Mouse (Mus musculus) kidney, postnatal 25 days (tissue): ENCODE measurements around the gene Myh7.
"Not testable (repeated sequence)": the region's sequence is repeated elsewhere in the genome, so short reads cannot be mapped to it uniquely, and the experiment has no call there.

Experiments used
- DNase-seq, 2 experiments: peaks; one replicate each; pipeline ENCODE4 v3.0.0; 2021; ENCODE audit warnings: mixed read lengths in 2 of 2

The Myh7 gene

DNA sequence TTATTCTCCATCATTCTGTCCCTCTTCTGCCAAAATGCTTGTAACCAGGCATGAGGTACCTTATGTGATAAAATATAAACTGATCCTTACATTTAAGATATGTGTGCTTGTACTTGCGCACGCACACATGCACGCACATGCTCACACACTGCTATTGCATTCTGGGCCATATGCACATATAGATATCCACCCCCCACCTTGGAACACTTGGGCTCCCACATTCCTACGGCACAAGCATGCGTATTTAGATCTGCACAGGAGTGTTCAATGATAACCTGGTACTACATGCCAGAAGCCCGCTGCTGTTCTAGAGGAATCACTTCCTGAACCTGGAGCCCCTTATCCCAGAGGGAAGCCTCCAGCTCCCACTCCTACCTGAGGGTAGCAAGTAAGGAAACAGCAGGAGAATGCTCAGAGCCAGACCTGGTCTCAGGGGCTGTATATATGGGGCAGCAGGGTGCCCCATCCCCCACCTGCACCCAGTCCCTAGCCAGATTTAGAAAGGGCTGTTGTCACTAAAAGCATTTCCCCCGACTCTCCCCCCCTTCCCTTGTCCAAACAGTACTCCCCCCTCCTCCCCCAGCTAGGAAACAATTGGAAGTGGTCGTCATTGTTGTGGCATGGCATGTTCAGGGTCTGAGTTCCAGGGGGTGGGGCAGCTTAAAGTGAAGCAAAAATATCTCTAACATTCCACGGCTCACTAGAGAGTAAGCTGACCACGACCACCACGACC, at the start of gene Myh7:
Gene Myh7 (minus strand): TSS at position 491 of the 733 bp plus-strand sequence.
- no peak for DNase-seq

DNA sequence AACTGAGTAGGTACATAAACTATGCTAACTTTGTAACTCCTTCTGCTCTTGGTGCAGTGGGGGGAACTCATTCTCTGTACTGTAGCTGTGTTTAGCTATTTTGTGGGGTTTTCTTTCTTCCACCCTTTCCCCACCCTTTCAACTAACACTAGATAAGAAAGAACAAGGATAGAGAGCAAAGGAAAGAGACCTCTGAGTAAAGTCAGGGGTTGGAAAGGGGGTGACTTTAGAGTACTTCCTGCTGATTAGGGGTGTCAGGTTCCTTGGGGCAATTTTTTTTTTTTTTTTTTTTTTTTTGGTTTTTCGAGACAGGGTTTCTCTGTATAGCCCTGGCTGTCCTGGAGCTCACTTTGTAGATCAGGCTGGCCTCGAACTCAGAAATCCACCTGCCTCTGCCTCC, 49.3 kb upstream of the Myh7 start:
- not testable (repeated sequence) for DNase-seq

DNA sequence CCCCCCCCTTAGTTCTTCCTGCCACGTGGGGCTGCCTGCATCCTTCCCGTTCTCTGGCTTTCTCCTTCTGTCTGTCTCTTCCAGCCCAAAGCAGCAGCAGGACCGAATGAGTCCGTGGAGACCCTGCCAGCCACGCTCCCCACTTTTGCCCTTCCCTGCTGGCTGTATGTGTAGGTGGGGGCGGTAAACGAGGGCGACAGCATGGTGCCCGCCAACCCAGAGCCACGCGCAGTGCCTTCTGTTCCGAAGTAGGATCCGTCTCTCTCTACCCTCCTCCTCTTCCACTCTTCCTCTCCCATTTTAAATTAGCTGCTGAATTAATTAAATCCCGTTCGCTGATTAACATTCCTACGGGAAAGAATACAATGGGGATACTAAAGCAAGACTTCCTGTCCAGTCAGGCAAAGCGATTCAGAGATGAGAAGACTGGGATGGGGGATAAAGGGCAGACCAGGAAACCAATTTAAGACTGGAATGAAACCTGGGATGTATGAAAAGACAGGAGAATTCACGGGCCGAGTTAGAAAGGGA, 38.3 kb upstream of the Myh7 start:
- no peak for DNase-seq

DNA sequence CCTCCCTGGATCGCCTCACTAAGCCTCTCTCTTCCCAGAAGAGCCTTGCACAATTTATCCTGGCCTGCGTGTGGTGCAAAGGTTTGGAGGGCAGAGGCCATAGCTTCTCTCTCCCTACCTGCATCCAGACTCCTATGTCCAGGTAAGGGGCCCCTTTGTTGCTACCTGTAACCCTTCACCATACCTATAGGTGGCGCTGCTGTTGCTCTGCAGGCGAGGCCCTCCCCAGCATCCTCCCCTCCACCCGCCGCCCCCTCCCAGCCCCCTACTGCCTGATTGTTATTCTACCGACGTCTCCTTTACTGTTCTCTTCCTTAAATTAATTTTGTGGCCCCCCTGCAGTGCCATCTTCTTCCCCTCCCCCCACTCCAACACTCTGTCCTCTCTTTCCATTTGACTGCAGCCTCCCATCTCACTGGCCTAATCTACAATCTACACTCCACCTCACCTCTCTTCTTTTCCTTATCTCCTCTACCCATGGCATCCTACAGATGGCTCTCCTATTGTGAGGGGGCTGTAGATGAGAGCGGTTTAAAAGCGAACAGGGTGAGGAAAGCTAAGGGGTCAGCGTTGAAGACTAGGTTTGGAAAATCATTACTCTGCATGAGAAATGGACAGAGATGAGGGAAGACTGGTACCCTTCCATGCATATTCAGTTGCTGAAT, 34.7 kb upstream of the Myh7 start:
- DNase-seq, result peak; percentile 18 to 35

DNA sequence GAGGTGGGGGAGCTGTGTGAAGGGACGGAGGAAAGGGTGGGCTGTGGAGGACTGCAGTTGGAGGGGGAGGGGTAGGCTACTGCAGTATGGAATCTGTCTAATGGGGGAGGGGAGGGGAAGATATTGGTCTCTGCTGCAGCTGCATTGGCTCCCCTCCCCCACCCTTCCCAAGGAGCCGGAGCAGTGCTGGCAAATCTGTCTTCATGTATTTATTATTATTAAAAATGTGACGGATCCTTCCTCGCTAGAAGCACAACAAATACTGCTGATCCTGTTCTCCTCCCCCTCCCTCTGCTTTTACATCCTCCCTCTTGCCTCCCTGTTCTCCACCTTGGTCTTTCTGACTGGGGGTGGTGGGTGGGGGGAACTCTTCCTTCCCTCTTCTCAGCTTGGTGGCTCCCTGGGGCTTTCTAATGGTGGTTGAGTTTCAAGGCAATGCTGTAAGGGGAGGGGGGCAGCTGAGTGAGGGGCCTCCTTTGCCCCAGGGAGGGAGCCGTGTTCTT, 34.0 kb upstream of the Myh7 start:
- DNase-seq, result no peak

DNA sequence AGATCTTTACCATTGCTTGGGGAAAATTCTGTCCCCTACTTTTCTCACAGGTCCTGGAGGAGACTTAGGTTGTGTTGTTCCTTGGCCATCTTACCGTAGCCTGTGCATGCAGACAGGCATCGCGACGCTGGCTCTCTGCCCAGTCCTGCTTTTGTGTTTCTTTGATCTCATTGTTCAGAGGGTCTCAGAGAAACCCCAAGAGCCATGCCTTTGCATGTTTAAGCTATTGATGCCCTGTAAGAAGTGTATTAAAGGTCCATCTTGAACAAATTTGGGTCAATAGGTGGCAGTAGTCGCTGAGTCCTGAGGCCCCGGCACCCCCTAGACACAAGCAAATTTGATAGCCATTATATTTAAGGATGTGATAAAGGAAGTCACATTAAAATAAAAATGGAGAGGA, 33.2 kb upstream of the Myh7 start:
- no peak for DNase-seq

DNA sequence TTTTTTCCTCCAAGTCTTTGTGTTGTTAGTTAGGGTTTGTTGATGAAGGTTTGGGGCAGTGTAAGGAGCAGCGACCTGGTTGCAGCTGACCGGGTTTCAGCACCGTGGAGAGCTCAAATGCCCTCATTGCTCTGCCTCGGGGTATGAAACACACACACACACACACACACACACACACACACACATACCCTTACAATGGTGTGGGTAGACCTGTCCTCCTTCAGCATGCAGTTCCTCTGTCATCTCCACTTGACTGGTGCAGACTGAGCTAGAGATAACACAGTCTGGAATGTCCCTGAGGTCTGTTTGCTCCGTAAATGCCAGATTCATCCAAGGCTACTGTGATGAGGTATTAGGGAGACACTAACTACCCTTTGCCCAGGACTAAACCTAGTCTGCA, 32.8 kb upstream of the Myh7 start:
- peak; percentile 60 to 76 for DNase-seq

DNA sequence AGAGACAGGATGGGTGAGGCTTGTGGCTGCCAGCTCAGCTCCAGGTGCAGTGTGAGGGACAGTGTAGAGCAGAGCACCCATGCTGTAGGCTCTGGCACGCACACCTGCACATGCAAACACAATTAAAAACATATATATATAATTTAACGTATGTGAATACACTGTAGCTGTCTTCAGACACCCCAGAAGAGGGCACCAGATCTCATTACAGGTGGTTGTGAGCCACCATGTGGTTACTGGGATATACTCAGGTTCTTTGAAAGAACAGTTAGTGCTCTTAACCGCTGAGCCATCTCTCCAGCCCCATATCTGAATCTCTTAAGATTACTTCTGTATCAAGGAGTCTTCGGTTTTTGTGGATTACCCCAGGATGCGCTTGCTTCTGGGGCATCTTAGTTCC, 31.1 kb upstream of the Myh7 start:
- no peak for DNase-seq

DNA sequence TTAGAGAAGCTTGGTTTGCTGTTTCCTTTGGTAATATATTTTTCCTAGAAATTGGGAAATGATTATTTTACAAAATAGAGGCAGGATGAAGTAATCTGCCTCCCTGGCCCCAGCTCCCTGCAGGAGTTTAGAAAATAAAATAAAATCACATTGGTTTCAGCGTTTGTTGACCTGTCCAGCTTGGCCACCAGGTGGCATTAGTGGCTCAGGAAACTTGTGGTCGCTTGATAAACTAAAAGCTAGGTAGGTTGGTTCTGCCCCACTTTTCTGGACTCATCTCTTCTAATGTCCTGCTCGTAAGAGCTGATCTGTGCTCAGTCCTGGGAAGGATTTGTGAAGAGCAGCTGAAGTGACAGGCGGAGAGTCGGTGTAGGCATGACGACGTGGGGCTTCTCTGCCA, 29.8 kb upstream of the Myh7 start:
- peak; percentile 65 to 73 for DNase-seq

DNA sequence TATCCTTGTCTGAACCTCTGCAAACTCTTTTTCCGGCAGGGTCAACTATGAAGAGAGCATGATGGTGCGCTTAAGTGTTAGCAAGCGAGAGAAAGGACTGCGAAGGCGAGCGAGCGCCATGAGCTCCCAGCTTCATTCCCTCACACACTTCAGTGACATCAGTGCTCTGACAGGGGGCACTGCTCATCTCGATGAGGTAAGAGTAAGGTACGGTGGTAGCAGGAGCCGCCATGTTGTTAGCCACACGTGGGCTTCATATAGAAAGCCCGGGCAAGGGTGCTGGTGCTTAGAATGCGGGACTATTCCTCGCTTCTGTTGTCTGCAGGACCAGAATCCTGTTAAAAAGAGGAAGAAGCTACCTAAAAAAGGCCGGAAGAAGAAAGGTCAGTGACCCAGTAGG, 28.6 kb upstream of the Myh7 start:
- no peak for DNase-seq

DNA sequence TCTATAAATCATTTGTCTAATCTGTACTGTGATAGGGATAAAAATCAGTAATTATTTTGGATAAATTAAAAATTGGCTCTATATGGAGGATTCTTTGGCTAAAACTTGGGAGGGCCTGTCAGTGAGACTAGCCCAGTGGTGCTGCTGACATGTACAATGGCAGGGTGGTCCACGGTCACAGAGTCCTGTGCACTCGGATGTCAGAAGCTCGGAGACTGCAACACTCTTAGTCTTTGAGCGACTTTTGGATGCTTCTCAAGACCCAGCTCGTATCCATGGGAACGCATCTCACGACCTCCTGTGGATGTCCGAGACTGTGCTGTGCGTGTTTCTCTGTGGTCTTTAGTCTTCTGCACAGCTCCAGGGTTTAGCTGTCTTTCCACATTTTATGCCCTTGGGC, 26.0 kb upstream of the Myh7 start:
- no peak for DNase-seq

DNA sequence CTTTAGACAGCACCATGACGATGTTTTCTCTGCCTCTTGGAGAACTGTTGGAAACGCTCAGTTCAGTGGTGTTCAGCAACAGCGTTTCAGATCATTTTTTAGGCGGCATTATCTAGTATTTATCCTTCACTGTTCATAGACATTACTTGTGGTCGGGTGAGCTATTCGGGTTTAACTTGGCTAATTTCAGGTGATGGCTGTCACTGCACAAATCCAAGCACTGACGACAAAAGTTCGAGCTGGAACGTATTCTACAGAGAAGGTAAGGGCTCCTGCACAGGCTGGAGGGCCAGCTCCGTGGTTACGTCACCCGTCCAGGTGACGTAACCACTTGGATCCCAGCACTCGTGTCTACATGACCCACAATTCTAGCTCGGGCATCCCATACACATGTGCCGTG, 22.4 kb upstream of the Myh7 start:
- no peak for DNase-seq

DNA sequence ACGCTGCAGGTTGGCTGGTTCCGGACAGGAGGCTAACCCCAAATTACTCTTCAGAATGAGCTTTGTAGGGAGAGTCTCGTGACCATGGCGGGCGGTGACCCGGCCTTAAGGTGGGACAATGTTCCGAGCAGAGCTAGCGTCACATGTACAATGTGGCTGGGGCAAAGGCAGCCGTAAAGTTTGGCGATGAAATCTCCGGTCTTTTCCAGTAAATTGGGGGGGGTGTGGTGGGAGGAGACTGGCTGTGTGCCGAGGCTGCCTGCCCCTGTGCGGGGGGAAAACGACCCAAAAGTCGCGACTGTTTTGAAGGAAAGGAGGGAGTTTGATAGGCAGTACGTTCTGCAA, 21.3 kb upstream of the Myh7 start:
- peak in 1 of 2 experiments; percentile 18 for DNase-seq

DNA sequence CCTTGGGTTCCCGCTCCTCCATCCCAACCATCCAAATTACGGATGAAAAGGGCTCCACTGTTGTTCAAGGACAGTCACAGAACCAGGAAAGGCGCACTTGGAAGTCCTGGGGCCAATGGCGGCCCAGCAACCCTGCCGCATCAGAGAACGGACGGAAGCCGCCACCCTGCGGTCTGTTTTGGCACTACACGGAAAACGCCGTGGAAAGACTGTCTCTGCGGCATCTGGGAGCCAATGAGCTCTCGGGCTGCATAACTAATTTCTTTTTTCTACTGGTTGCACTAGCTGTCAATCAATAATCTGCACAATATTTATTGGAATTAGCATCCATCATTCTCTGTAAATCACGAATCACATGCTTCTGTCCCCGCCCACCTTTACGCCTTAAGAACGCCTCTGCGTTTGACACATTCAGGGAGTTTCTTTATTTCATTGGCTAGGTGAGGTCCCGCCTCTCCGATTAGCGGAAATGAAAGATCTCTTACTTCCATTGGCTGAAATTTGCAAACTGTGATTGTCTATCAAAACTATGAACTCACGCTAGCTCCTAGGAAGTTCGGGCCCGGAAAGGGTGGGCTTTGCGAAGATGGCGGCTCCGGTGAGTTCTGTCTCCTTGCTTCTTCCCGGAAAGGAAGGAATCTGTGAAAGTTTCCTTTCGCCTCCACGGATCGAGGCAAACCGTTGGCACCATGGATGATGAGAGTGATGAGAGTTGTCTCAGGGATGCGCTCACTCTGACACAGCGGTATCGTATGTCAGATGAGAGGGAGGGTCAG, 20.8 kb upstream of the Myh7 start, which contains the start of gene Ngdn:
Gene Ngdn (plus strand): TSS at position 464 of the 776 bp plus-strand sequence.
- peak; percentile 98 for DNase-seq

DNA sequence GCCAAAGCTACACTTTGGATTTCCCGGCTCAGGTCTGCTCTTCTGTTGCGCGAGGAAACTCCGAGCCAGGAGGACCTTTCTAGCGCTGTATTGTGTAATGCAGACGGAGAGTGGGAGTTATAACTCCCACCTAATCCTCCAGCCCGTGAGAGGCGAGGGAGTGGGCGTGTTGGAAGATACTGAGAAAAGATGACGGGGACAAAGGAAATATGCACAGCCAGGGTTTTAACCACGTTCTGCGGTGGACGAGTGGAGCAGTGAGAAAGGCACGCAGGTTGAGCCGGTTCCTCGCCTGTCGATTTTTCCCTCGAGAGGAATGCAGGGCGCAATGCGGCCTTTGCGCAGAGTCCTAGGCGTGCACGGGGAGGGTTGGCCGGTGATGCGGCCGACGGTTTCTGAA, 20.2 kb upstream of the Myh7 start:
- no peak for DNase-seq

DNA sequence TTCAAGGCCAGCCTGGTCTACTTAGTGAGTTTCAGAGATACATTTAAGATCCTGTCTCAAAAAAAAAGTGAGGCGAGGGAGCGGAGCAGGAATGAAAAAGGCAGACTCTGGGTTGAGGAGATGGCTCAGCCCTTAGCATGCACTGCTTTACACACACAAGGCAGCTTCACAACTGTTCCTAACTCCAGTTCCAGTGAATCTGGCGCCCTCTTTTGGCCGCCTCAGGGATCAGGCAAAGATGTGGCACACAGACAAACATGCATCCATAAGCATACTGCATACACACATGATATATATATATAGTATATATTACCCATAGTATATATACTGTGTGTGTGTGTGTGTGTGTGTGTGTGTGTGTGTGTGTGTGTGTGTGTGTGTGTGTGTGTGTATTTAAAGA, 16.7 kb upstream of the Myh7 start:
- DNase-seq, result peak in 1 of 2 experiments; percentile 34

DNA sequence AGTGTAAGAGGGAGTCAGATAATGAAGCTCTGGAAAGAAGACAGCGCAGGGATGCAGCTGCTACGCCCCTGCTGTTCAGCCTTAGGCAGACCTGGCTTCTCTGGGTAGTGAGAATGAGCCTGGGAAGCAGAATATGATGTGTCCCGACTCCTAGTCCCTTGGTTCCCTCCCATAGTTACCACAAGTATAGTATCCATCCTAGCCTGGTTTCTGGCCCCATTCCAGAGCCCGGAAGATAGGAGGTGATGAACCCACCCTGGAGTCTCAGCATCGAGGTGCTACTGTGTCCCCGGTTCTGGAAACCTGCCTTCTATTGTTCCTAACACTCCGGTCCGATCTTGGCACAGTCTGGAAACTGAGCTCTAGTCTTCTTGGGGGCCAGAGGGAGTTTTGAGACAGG, 14.0 kb upstream of the Myh7 start:
- no peak for DNase-seq

DNA sequence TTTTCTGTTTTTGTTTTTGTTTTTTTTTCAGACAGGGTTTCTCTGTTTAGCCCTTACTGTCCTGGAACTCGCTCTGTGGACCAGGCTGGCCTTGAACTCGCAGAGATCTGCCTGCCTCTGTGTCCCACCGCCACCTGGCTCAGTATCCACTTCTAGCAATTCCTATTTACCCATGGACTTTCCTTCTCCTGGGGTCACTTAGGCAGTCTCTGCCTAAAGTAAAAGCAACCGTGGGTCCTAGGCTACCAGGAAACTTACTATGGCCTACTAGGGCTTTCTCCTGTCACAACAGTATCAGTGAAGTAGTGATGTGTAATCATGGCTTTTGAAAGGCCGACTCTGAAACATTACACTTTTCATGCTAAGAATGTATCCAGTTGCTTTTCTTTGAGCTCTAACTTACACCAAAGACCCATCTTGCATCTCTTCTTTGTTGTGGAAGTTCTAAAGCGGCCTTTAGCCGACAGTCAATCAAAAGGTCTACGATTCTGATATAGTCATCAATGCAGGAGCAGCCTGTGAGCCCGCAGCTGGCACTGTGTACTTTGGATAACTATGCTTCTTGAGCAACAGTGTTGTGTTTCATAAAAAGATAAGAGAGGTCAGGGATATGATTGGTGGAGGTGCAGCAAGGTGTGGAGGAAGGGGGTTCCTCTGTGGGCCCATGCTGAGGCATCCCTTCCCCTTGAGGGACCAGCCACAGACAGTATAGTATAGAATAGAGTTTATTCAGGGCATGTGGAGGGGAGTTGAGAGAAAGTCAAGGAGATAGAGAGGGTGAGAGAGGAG, 12.9 kb upstream of the Myh7 start:
- no peak for DNase-seq

DNA sequence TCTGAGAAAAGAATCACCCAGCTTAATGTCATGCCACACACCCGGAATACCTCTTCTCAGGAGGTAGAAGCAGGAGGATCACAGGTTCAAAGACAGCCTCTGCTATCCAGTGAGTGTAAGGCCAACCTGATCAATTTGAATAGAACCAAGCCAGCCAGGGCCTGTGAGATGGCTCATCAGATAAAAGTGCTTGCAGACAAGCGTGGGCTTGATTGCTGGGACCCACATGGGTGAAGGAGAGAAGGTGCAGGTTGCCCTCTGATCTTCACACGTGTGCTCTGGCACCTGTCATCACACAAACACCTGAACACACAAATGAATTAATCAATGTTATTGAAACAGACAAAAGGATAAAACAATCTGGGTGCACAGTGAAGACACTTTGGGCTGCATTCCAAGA, 12.1 kb upstream of the Myh7 start:
- DNase-seq, result no peak

DNA sequence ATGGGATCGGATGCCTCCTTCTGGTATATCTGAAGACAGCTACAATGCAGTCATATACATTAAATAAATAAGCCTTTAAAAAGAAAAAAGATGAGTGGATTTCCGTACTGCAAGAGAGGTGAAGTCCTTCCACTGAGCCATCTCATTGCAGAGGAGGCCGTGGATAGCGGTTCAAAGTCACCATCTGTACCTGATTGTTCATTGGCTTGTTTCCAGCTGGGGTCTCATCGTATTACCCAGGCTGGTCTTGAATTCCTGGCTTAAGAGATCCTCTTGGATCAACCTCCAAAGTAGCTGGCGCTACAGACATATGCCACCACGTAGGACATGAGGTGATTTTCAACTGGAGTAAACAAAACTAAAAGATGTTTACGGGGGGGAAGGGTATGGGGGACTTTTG, 11.5 kb upstream of the Myh7 start:
- no peak for DNase-seq

DNA sequence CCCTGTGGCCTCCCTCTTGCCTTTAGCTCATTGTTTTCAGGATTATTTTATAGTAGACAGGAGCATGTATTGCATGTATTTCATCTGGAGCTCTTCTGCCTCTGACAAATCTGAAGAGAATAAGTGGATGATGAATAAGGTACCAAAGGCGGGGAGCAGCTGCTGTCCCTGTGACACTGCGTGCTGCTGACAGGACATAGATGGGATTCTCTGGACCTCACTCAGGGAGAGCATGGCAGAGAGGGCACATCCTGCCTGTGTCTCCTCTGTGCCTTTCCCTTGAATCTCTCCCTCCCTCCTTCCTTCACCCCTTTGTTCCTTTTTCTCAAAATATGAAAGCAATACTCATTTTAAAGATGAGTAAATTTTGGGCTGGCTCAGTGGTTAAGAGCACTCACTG, 11.1 kb upstream of the Myh7 start:
- no peak for DNase-seq
